Mouse (Mus musculus): ENCODE data around the gene Lrrfip1.

DNA sequence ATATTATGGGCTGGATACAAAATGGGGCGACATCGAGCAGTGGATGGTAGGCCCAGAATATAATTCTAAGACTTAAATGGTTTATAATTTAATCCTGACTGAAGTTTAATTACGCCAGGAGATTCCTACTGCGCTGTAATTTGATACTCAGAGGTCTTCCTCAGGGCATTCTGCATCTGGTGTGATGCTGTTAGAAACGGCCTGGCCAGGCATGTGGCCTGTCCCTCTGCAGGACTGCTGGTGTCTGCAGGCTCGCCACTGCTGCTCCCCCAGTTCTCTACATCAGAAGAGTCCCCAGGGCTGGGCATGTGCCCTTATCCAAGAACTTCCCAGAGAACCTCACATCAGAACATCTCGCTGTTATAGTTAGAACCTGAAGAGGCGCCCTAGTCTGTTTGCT lies 78.4 kb downstream of the Lrrfip1 start:
- TF ChIP-seq POLR2A (IDR thresholded peaks at IDR 0.05; ENCODE audit: insufficient read length, low read depth) (no peak), TCF12 (IDR thresholded peaks at IDR 0.05; ENCODE audit: insufficient read depth, poor library complexity, severe bottlenecking) (no peak), MYOG (IDR thresholded peaks at IDR 0.05; ENCODE audit: control insufficient read depth in 1 of 3, insufficient read depth in 1 of 3, insufficient read length in 2 of 3, low read depth in 2 of 3) (peak in 1 of 3 experiments; percentile 6), POLR2AphosphoS2 (IDR thresholded peaks at IDR 0.05; ENCODE audit: insufficient read length, low read depth) (no peak), MYOD1 (IDR thresholded peaks at IDR 0.05; ENCODE audit: control insufficient read depth in 1 of 3, insufficient read length in 2 of 3, low read depth in 2 of 3) (peak in 1 of 3 experiments; percentile 23)
